ENCODE assay signal across 18 mouse cellular contexts in the genomic region with DNA sequence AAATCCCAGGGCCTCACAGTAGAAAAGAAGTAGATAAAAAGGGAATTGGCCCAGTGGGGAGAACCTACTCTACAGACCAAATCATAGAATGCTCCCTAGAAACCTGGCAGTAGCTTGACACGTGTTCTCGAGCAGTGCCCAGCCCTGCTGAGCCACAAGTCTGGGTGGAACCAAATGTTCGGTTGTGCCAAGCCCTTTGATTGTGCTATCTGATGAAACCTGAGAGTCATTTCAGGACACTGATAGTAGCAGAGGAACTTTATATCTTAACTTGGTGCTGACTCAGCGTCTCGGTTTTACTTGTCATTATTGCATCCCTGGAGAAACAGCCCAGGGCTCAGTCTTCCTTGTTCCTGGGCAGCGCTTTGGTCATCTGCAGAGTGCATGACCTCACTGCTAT.
DNase-seq lines count a peak whose midpoint lies in the region; ATAC-seq lines count a peak whose summit lies in the region.
"Had no signal": no experiment of that assay in that cellular context is flagged by ENCODE, and none has a peak within 500 bp of the region (broad histone marks: within the 10 kb centered on the region; RNA-seq: fewer than 3 reads in every experiment).

No protein-coding gene starts in this region.

- no peaks in the 10 kb centered on the region for H3K27me3 ChIP-seq in forebrain, embryonic 16.5 days (replicated peaks; ENCODE audit: control insufficient read depth, insufficient read depth, low read length)
- H3K27me3 ChIP-seq: embryonic facial prominence, embryonic 12.5 days; forebrain, embryonic 15.5 days; kidney, embryonic 15.5 days; neural tube, embryonic 13.5 days; stomach, embryonic 15.5 days had no signal

- ATAC-seq in activated CD4-positive, CD25-positive, alpha-beta regulatory T cell, adult 4 months = peak; percentile 64
- ATAC-seq in common myeloid progenitor, adult 5-6 weeks (replicated peaks; ENCODE audit: low read depth, poor library complexity, severe bottlenecking) = peak; percentile 85
- peak; percentile 92 for ATAC-seq in megakaryocyte progenitor cell, adult 5-6 weeks (replicated peaks; ENCODE audit: poor library complexity)
- ATAC-seq in forebrain, embryonic 16.5 days = no peak
- ATAC-seq: forebrain, embryonic 15.5 days had no signal

- no peaks in the 10 kb centered on the region for H3K4me1 ChIP-seq in forebrain, embryonic 16.5 days (replicated peaks; ENCODE audit: control insufficient read depth, insufficient read depth, low read length)
- H3K4me1 ChIP-seq: embryonic facial prominence, embryonic 12.5 days; forebrain, embryonic 15.5 days; midbrain, embryonic 10.5 days; neural tube, embryonic 13.5 days; stomach, embryonic 15.5 days had no signal

- no peak overlapping the region for H3K27ac ChIP-seq in forebrain, embryonic 16.5 days (ENCODE audit: low read length)
- H3K27ac ChIP-seq: embryonic facial prominence, embryonic 12.5 days; forebrain, embryonic 15.5 days; kidney, embryonic 15.5 days; midbrain, embryonic 10.5 days; neural tube, embryonic 13.5 days; stomach, embryonic 15.5 days had no signal

- H3K4me2 ChIP-seq in forebrain, embryonic 16.5 days (ENCODE audit: low read length) = no peak overlapping the region
- H3K4me2 ChIP-seq: embryonic facial prominence, embryonic 12.5 days; forebrain, embryonic 15.5 days; kidney, embryonic 15.5 days; neural tube, embryonic 13.5 days; stomach, embryonic 15.5 days had no signal

- H3K4me3 ChIP-seq in forebrain, embryonic 16.5 days (replicated peaks; ENCODE audit: low read length) = no peak overlapping the region
- H3K4me3 ChIP-seq: embryonic facial prominence, embryonic 12.5 days; forebrain, embryonic 15.5 days; kidney, embryonic 15.5 days; midbrain, embryonic 10.5 days; neural tube, embryonic 13.5 days; stomach, embryonic 15.5 days had no signal

- WGBS in forebrain, embryonic 16.5 days = 94% methylated on average over 6 of the region's 6 CpGs

- H3K9ac ChIP-seq in forebrain, embryonic 16.5 days (replicated peaks; ENCODE audit: low read depth, low read length) = no peak overlapping the region
- H3K9ac ChIP-seq: embryonic facial prominence, embryonic 12.5 days; forebrain, embryonic 15.5 days; kidney, embryonic 15.5 days; neural tube, embryonic 13.5 days; stomach, embryonic 15.5 days had no signal

- peak; percentile 82 for DNase-seq in heart, adult 11 months
- no peak for DNase-seq in heart, postnatal 4 days
- DNase-seq in MN1 (ENCODE audit: low spot score) = no peak
- DNase-seq in retina, embryonic 14.5 days (ENCODE audit: low spot score) = no peak
- DNase-seq: B cell, adult 2 months; heart, adult 18-20 months; layer of hippocampus, postnatal 36 days; right cerebral cortex, postnatal 25 days had no signal

- H3K9me3 ChIP-seq in forebrain, embryonic 16.5 days (ENCODE audit: control insufficient read depth, low read length) = no peaks in the 10 kb centered on the region
- H3K9me3 ChIP-seq: embryonic facial prominence, embryonic 12.5 days; forebrain, embryonic 15.5 days; midbrain, embryonic 10.5 days; neural tube, embryonic 13.5 days; stomach, embryonic 15.5 days had no signal

- peaks cover 2% of the 10 kb centered on the region; the same call in 1 of the 2 replicates for H3K36me3 ChIP-seq in forebrain, embryonic 16.5 days (ENCODE audit: control insufficient read depth, insufficient read depth)
- H3K36me3 ChIP-seq: forebrain, embryonic 15.5 days had no signal
